Mouse (Mus musculus) thymus, adult 2 months (tissue): ENCODE results near the gene Zfp462. TPM values are rescaled to one million over a fixed set of nuclear protein-coding genes. Genes with fewer than 3 reads are reported as not detected.
"Not testable (repeated sequence)": the region's sequence is repeated elsewhere in the genome, so short reads cannot be mapped to it uniquely, and the experiment has no call there.

Experiments used
- DNase-seq: peaks from one replicate; pipeline ENCODE4 v3.0.0; 2021
- H3K27ac ChIP-seq: fragments of 200-500 bp; 2 replicates; pipeline ENCODE4 v1.5.1; 2012; ENCODE audit warnings: low read length, control low read depth; ENCODE audit not compliant: control insufficient read depth, insufficient read depth
- H3K27me3 ChIP-seq: fragments of 200-500 bp; 2 replicates; pipeline ENCODE4 v1.6.1; 2012; ENCODE audit warnings: mild to moderate bottlenecking, low read length, moderate library complexity, mixed read lengths; ENCODE audit not compliant: control insufficient read depth, insufficient read depth
- H3K36me3 ChIP-seq: fragments of 200-500 bp; 2 replicates; pipeline ENCODE4 v1.6.1; 2012; ENCODE audit warnings: mild to moderate bottlenecking, low read length, moderate library complexity; ENCODE audit not compliant: control insufficient read depth, insufficient read depth
- H3K4me1 ChIP-seq: fragments of 200-500 bp; replicated peaks from 2 replicates; pipeline ENCODE4 v1.6.1; 2012; ENCODE audit warnings: low read length; ENCODE audit not compliant: control insufficient read depth, insufficient read depth
- H3K4me3 ChIP-seq: fragments of 200-500 bp; 2 replicates; pipeline ENCODE4 v1.5.1; 2012; ENCODE audit warnings: mild to moderate bottlenecking, low read length, control low read depth, moderate library complexity; ENCODE audit not compliant: control insufficient read depth, insufficient read depth
- CTCF ChIP-seq: fragments of 200-500 bp; IDR thresholded peaks from 2 replicates; pipeline ENCODE4 v1.5.1; 2012; ENCODE audit warnings: mild to moderate bottlenecking, control low read depth, low read length, moderate library complexity, borderline replicate concordance; ENCODE audit not compliant: control insufficient read depth, poor library complexity, insufficient read depth; ENCODE audit errors: extremely low read depth
- POLR2A ChIP-seq: fragments of 200-500 bp; IDR thresholded peaks from 2 replicates; pipeline ENCODE4 v1.6.1; 2012; ENCODE audit warnings: mild to moderate bottlenecking, low read length, control low read depth, moderate library complexity; ENCODE audit not compliant: control insufficient read depth, poor library complexity, insufficient read depth; ENCODE audit errors: extremely low read depth
- WGBS: fragments of 180-500 bp; shearing (Covaris S2); methylation state at CpG from one replicate; pipeline ENCODE4 v1.1.7; 2018; 5-methylcytosine and 5-hydroxymethylcytosine counted together
- polyA plus RNA-seq: library from polyadenylated mRNA; depleted of rRNA; stranded (reverse); fragments of >200 nt; gene quantifications from 2 replicates; pipeline ENCODE4 v1.2.3, GENCODE M21; 2012

Gene Zfp462
- polyA plus RNA-seq, 1 experiment, result 1.9 TPM

DNA sequence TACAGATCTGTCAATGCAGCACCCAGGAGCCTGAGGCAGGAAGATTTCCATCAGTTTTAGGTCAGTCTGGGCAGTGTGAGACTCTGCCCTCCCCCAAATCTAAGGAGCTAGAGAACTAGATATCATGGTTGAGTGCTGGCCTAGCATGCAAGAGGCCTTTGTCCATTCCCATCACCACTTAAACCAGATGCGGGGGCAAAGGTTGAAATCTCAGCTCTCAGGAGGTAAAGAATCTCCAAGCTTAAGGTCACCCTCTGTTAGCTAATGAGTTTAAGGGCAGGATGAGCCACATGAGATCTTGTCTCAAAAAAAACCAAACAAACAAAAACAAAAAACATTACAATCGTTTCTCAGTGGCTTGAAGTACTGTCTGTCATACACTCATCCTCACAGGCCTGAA is 20.5 kb upstream of the Zfp462 start:
- WGBS, result 97% methylated on average over 2 of the region's 2 CpGs
- H3K4me3 ChIP-seq, result no peak overlapping the region
- H3K27me3 ChIP-seq, result no peaks in the 10 kb centered on the region
- H3K27ac ChIP-seq, result no peak overlapping the region
- H3K36me3 ChIP-seq, result no peaks in the 10 kb centered on the region
- H3K4me1 ChIP-seq, result no peaks in the 10 kb centered on the region
- DNase-seq, result no peak
- no peak for TF ChIP-seq POLR2A

DNA sequence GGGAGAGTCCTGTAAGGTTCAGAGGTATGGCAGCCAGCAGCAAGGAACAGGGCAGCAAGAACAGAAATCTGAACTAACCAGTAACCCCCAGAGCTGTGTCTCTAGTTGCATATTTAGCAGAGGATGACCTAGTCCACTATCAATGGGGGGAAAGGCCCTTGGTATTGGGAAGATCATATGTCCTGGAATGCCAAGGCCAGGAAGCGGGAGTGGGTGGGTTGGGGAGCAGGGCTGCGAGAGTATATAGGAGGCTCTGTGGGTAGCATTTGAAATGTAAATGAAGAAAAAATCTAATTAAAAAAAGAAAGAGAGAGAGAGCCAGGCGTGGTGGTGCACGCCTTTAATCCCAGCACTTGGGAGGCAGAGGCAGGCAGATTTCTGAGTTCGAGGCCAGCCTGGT is 18.4 kb upstream of the Zfp462 start:
- not testable (repeated sequence) for H3K36me3 ChIP-seq, H3K27me3 ChIP-seq, H3K4me1 ChIP-seq, DNase-seq, H3K27ac ChIP-seq, H3K4me3 ChIP-seq
- 96% methylated on average over 5 of the region's 5 CpGs for WGBS

DNA sequence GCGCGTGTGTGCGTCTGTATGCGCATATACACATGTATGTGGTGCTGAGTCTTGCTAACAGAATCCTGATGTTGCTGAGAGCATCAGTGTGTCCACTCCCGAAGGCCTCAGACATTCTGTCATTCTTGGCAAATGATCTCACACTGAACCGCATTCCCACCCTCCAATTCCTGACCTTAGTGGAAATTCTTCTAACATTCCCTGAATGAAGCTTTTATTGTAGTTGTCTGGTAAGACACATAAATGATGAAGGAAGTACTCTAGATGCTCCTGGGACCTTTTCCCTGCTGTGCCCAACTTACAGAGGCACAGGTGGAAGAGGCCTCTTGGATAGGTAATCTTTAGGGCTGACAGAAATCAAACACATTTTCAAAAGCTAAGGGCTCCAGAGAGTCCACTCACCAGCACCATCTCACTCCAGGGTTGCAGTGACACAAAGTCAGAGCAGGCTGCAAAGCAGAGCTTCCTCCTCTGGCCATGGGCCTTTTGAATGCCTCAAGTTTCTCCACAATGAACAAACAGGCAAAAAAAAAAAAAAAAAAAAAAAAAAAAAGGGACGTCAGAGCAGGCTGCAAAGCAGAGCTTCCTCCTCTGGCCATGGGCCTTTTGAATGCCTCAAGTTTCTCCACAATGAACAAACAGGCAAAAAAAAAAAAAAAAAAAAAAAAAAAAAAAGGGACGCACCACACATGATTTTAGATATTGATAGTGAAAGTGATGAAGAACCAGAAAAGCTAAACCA is 17.4 kb upstream of the Zfp462 start:
- DNase-seq, H3K27me3 ChIP-seq: not testable (repeated sequence)
- WGBS, result 73% methylated on average over 8 of the region's 8 CpGs

DNA sequence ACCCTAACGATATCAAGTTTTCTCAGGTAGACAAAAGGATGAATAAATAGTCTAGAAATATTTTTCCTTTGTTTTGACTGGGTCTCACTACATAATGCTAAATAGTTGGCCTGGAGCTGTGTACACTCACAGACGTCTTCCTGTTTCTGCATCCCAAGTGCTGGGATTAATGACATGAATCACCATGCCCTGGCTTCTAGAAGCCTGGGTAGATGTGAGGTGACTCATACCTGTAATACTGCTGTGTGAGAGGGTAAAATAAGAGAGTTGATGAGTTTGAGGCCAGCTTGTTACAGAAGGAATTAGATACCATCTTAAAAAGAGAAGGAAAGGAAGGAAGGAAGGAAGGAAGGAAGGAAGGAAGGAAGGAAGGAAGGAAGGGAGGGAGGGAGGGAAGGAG is 15.2 kb upstream of the Zfp462 start:
- Histone ChIP-seq H3K27ac (no peak overlapping the region), H3K36me3 (no peaks in the 10 kb centered on the region), H3K4me1 (no peaks in the 10 kb centered on the region), H3K27me3 (no peaks in the 10 kb centered on the region), H3K4me3 (no peak overlapping the region)
- WGBS, result 92% methylated on average over 2 of the region's 2 CpGs
- TF ChIP-seq CTCF (no peak), POLR2A (no peak)
- DNase-seq, result no peak

More for the DNA sequence above, 17.4 kb upstream of the Zfp462 start:
- H3K4me3 ChIP-seq, H3K4me1 ChIP-seq, H3K27ac ChIP-seq, H3K36me3 ChIP-seq: not testable (repeated sequence)

DNA sequence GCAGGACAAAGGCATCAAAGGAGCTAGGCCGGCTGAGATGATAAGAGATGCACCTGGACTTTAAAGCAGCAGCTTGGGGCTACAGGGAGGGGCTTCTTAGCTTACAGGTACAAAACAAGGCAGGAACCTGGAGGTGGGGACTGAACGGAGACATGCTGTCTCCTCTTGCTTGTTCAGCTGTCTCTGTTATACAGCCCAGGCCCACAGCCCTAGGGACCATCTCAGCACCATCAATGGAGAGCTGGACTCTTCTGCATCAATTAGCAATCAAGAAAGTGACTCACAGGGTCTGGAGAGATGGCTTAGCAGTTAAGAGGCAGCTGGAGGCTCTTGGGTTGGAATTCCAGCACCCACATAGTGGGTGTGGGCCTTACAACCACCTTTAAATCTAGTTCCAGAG is 12.2 kb upstream of the Zfp462 start:
- Histone ChIP-seq H3K27me3 (no peaks in the 10 kb centered on the region), H3K36me3 (no peaks in the 10 kb centered on the region), H3K4me3 (no peak overlapping the region), H3K27ac (no peak overlapping the region), H3K4me1 (no peaks in the 10 kb centered on the region)
- DNase-seq, result no peak
- TF ChIP-seq POLR2A (no peak), CTCF (no peak)
- WGBS, result 81% methylated on average over 2 of the region's 2 CpGs

DNA sequence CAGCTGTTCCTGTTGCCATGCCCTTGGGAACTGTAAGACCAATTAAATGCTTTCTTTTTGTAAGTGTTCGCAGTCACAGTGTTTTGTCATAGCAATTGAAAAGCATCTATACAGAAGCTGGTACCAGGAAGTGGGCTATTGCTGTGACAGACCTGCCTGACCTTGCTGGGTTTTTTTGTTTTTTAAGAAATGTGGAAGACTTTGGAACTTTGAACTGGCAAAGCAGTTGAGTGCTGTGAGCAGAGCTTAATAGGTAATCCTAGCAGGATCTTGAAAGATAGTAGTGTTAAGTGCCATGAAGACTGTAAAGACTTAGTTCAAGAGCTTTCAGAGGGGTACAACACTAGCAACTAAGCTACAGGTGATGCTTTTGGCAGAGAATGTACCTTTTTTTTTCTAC is 7.7 kb upstream of the Zfp462 start:
- DNase-seq, result no peak

DNA sequence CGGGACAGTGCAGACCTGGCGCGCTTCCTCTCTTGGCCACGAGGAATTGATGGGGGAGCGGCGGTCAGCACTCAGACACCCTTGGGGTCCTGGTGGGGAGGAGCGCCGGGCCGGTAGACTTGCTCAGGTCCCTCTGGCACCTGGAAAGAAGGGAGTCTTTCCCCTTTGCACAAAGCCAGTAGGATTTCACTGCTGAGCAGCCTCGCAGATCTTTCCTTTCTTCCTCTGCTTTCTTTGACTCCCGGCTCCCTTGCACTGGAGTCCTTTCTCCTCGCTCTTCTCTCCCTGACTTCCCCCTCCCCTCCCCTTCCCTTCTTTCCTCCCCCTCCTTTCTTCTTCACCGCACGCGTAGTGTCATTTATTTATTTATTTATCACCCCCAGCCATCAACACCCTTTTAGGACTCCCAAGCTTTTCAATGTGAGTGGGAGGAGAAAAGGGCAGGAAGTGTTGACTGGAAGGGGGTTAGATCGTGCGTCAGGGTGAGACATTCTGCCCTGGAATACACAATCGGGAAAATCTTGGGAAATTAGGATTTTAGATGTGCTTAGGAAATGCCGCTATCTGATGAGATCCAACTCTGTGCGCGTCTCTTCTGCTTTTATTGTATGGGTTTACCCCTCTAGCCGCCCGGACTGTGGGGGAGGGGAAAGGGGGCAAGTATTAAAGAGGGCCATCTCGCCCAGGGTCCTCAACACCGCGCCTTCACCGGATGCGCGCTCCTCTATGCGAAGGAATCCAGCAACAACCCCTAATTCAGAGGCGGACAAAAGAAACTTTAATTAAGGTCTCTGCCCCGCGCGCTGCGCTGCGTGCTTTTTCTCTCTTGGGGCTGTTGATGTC is 976 bp downstream of the Zfp462 start:
- DNase-seq, result no peak
- 4% methylated on average over 36 of the region's 36 CpGs for WGBS
- H3K27me3 ChIP-seq, result peaks cover 4% of the 10 kb centered on the region

More for the DNA sequence above, 7.7 kb upstream of the Zfp462 start:
- Histone ChIP-seq H3K27me3 (no peaks in the 10 kb centered on the region), H3K27ac (no peak overlapping the region), H3K36me3 (no peaks in the 10 kb centered on the region), H3K4me1 (no peaks in the 10 kb centered on the region), H3K4me3 (no peak overlapping the region)
- TF ChIP-seq POLR2A (no peak), CTCF (no peak)
- 98% methylated on average over 1 of the region's 1 CpGs for WGBS

More for the DNA sequence above, 976 bp downstream of the Zfp462 start:
- H3K36me3 ChIP-seq, result no peaks in the 10 kb centered on the region
- TF ChIP-seq POLR2A (no peak), CTCF (no peak)
- no peak overlapping the region for H3K4me3 ChIP-seq
- H3K27ac ChIP-seq, result no peak overlapping the region
- H3K4me1 ChIP-seq, result no peaks in the 10 kb centered on the region
